Mouse (Mus musculus) effector memory CD4-positive, alpha-beta T cell, adult 7 months (primary cell): ENCODE results near the gene Fam177a. TPM values are rescaled to one million over a fixed set of nuclear protein-coding genes. Genes with fewer than 3 reads are reported as not detected.

Experiments
- polyA plus RNA-seq: library from polyadenylated mRNA; unstranded; fragments of 100-300 nt; shearing (Covaris generic); gene quantifications from one replicate; pipeline ENCODE4 v1.2.1, GENCODE M21; 2017

Gene Fam177a
- polyA plus RNA-seq: 57.2 TPM

GRCm38 (mm10) chr12:55124242-55124641 lies at the start of gene Fam177a:
Gene Fam177a, plus strand, starts transcription at chr12:55124469.

DNA sequence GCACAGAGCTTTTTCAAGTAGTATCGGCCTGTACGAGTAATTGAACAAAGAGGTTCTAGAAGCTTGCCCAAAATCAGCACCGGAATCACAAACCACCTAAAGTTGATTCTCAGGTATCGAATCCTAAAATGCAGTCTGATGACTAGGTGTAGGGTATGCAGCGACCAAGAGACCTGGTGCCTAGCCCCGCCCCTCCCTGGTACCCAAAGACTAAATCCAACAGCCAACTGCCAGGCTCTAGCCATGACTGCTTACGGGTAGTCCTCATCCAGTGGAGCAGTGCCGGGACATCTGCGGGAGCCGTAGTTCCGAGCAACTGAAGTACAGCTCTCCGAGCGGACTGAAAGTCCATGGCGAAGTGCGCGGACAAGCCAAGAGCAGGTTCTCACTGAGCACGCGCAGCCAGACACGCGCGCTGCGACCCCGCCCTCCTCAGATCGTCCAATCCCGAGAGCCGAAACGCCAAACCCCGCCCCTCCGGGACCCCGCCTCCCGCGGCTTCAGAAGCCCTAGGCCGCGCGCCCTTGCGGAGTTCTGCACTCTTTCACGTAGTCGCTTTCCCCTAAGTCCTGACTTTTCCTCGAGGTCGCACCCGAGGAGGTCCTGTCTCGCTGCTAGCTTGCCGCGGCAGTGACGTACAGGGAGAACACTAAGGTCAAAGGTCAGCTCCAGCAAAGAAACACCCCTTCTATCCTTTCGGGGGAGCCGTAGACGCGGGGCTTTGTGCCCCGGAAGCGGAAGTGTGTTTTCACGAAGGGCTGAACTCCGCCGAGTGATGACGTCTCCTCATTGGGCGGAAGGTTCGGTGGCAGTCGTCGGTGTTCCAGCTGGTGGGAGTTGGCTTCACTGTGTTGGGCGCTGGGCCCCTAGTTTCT lies 44.3 kb upstream of the Fam177a start, which contains the start of the genes 2700097O09Rik and Srp54a:
2700097O09Rik (minus strand) TSS at position 385 of the 875 bp plus-strand sequence.
Srp54a (plus strand) TSS at position 537 of the 875 bp plus-strand sequence.

DNA sequence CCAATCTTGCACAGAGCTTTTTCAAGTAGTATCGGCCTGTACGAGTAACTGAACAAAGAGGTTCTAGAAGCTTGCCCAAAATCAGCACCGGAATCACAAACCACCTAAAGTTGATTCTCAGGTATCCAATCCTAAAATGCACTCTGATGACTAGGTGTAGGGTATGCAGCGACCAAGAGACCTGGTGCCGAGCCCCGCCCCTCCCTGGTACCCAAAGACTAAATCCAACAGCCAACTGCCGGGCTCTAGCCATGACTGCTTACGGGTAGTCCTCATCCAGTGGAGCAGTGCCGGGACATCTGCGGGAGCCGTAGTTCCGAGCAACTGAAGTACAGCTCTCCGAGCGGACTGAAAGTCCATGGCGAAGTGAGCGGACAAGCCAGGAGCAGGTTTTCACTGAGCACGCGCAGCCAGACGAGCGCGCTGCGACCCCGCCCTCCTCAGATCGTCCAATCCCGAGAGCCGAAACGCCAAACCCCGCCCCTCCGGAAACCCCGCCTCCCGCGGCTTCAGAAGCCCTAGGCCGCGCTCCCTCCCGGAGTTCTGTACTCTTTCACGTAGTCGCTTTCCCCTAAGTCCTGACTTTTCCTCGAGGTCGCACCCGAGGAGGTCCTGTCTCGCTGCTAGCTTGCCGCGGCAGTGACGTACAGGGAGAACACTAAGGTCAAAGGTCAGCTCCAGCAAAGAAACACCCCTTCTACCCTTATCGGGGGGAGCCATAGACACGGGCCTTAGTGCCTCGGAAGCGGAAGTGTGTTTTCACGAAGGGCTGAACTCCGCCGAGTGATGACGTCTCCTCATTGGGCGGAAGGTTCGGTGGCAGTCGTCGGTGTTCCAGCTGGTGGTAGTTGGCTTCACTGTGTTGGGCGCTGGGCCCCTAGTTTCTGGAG lies 30.5 kb downstream of the Fam177a start, which contains the start of gene Srp54b:
Srp54b (plus strand) TSS at position 546 of the 890 bp plus-strand sequence.

Other genes starting within 250 kb of the Fam177a start
- 5.9 TPM for gene Gm20403, start 137.9 kb upstream of the Fam177a start, polyA plus RNA-seq
- gene Baz1a, start 110.1 kb upstream of the Fam177a start, polyA plus RNA-seq: 264 TPM
- gene 2700097O09Rik, start 44.4 kb upstream of the Fam177a start, polyA plus RNA-seq: 28.7 TPM
- gene Srp54a, start 44.2 kb upstream of the Fam177a start, polyA plus RNA-seq: 204 TPM
- gene Srp54b, start 30.6 kb downstream of the Fam177a start, polyA plus RNA-seq: 61.9 TPM
- not detected for gene 1700047I17Rik2, start 75.1 kb downstream of the Fam177a start, polyA plus RNA-seq
- 119 TPM for gene Srp54c, start 105.7 kb downstream of the Fam177a start, polyA plus RNA-seq
- 5.4 TPM for gene 1110008L16Rik, start 175.1 kb downstream of the Fam177a start, polyA plus RNA-seq
- 17.6 TPM for gene Ppp2r3c, start 178.5 kb downstream of the Fam177a start, polyA plus RNA-seq